Mouse (Mus musculus) intestine, embryonic 14.5 days (tissue): ENCODE measurements around the gene 9130019O22Rik. TPM values are rescaled to one million over a fixed set of nuclear protein-coding genes. Genes with fewer than 3 reads are reported as not detected.
"Not testable (repeated sequence)": the region's sequence is repeated elsewhere in the genome, so short reads cannot be mapped to it uniquely, and the experiment has no call there.

Source experiments
- ATAC-seq: fragments of 200-750 bp; cut with Nextera tagmentation; replicated peaks from 2 replicates; pipeline ENCODE4 v1.8.0; 2017; ENCODE audit warnings: low read depth, moderate number of reproducible peaks, moderate TSS enrichment, moderate library complexity; ENCODE audit not compliant: low FRiP score, low TSS enrichment
- DNase-seq: peaks from one replicate; pipeline ENCODE4 v3.0.0-alpha.2; 2018; ENCODE audit warnings: low spot score
- H3K27ac ChIP-seq: fragments of 300-500 bp; sonication (generic); 2 replicates; pipeline ENCODE4 v1.5.1; 2014; ENCODE audit warnings: low read depth, mild to moderate bottlenecking, control low read depth
- H3K27me3 ChIP-seq: fragments of 300-500 bp; sonication (generic); replicated peaks from 2 replicates; pipeline ENCODE4 v1.6.1; 2014; ENCODE audit warnings: low read length, control low read depth; ENCODE audit not compliant: control insufficient read depth, insufficient read depth
- H3K36me3 ChIP-seq: fragments of 300-500 bp; sonication (generic); 2 replicates; pipeline ENCODE4 v1.6.1; 2014; ENCODE audit warnings: low read length, control low read depth; ENCODE audit not compliant: control insufficient read depth, insufficient read depth
- H3K4me1 ChIP-seq: fragments of 300-500 bp; sonication (generic); replicated peaks from 2 replicates; pipeline ENCODE4 v1.6.1; 2014; ENCODE audit warnings: low read length, control low read depth, mixed read lengths; ENCODE audit not compliant: control insufficient read depth, insufficient read depth
- H3K4me2 ChIP-seq: fragments of 300-500 bp; sonication (generic); 2 replicates; pipeline ENCODE4 v1.6.1; 2014; ENCODE audit warnings: low read length
- H3K4me3 ChIP-seq: fragments of 300-500 bp; sonication (generic); 2 replicates; pipeline ENCODE4 v1.5.1; 2014; ENCODE audit warnings: low read depth, low read length, control low read depth, mixed read lengths
- H3K9ac ChIP-seq: fragments of 300-500 bp; sonication (generic); 2 replicates; pipeline ENCODE4 v1.6.1; 2014; ENCODE audit warnings: mild to moderate bottlenecking, low read length
- H3K9me3 ChIP-seq: fragments of 300-500 bp; sonication (generic); 2 replicates; pipeline ENCODE4 v1.6.1; 2016; ENCODE audit warnings: low read length, control low read depth; ENCODE audit not compliant: control insufficient read depth
- WGBS: fragments of 180-500 bp; shearing (Covaris S2); extraction: QIAGEN DNeasy Blood & Tissue Kit; methylation state at CpG from one replicate; pipeline ENCODE4 v1.1.7; 2014; 5-methylcytosine and 5-hydroxymethylcytosine counted together
- polyA plus RNA-seq: library from polyadenylated mRNA; unstranded; fragments of >200 nt; fragmentation: Nextera tagmentation; extraction: Ambion mirVana; gene quantifications from 2 replicates; pipeline ENCODE4 v1.2.1, GENCODE M21; 2014

The 9130019O22Rik gene
- polyA plus RNA-seq, 1 experiment from 2014 or later: 7.4 TPM

- not testable (repeated sequence) for H3K9me3 ChIP-seq, H3K27ac ChIP-seq, ATAC-seq, H3K9ac ChIP-seq, DNase-seq, H3K4me2 ChIP-seq, H3K4me1 ChIP-seq, H3K4me3 ChIP-seq, H3K27me3 ChIP-seq
- peaks cover 24% of the 10 kb centered on the region for H3K36me3 ChIP-seq
- 86% methylated on average over 6 of the region's 6 CpGs for WGBS
These were observed 45.1 kb downstream of the 9130019O22Rik start for GRCm38 (mm10) chr7:127341861-127342260.

DNA sequence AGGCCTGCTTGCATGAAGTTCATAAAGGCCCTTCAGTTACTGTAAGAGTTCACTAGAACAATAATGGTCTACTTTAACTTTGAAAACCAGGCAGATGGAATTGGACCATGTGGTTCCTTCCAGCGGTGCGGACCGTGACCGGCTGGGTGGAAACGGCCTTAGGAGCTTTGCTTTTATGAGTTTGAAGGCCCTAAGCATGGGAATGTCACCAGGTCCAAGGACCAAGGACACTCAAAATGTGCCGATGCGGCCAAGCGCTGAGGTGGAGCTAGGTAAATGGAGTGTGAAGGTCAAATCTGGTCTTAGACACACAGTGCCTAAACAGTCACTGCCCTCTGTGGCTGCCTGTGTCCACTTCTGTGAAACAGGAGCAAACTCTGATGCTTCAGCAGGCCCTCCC is 45.6 kb downstream of the 9130019O22Rik start:
- no peak overlapping the region for H3K9ac ChIP-seq
- no peaks in the 10 kb centered on the region for H3K27me3 ChIP-seq
- no peak overlapping the region for H3K4me2 ChIP-seq
- peaks cover 24% of the 10 kb centered on the region for H3K36me3 ChIP-seq
- no peaks in the 10 kb centered on the region for H3K9me3 ChIP-seq
- DNase-seq (no peak), ATAC-seq (no peak)
- H3K4me3 ChIP-seq: no peak overlapping the region
- H3K27ac ChIP-seq: no peak overlapping the region
- peaks cover 5% of the 10 kb centered on the region for H3K4me1 ChIP-seq
- 92% methylated on average over 8 of the region's 8 CpGs for WGBS

- Histone ChIP-seq H3K4me2 (no peak overlapping the region), H3K4me1 (no peaks in the 10 kb centered on the region), H3K27ac (no peak overlapping the region), H3K4me3 (no peak overlapping the region), H3K36me3 (peaks cover 10% of the 10 kb centered on the region), H3K27me3 (no peaks in the 10 kb centered on the region), H3K9ac (no peak overlapping the region), H3K9me3 (no peaks in the 10 kb centered on the region)
- WGBS: 63% methylated on average over 4 of the region's 4 CpGs
- no peak for DNase-seq
- ATAC-seq: no peak
These were observed 49.3 kb downstream of the 9130019O22Rik start for GRCm38 (mm10) chr7:127337636-127338035.

DNA sequence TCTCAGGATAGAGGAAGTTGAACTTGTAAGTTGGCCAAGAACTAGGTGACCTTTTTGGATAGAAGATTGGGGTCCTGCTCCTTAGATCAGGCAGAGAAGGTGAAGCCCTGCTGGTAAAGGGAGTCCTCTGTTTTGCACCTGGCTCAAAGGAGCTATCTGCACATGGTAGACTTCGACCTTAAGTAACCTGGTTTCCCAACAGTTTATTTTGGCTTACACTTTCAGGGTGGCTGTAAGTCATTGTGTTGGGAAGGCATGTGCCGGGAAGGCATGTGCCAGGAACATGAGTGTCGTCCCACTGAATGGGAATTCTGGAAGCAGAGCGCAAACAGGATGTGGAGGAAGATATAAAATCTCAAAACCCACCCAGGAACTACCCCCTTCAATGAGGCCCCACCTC is 51.4 kb downstream of the 9130019O22Rik start:
- Histone ChIP-seq H3K4me2 (no peak overlapping the region), H3K4me1 (no peaks in the 10 kb centered on the region), H3K9ac (no peak overlapping the region), H3K36me3 (no peaks in the 10 kb centered on the region), H3K9me3 (no peaks in the 10 kb centered on the region), H3K27ac (no peak overlapping the region), H3K4me3 (no peak overlapping the region), H3K27me3 (no peaks in the 10 kb centered on the region)
- WGBS: 80% methylated on average over 4 of the region's 4 CpGs
- ATAC-seq (no peak), DNase-seq (no peak)

- Histone ChIP-seq H3K27ac (no peak overlapping the region), H3K36me3 (no peaks in the 10 kb centered on the region), H3K27me3 (no peaks in the 10 kb centered on the region), H3K4me3 (no peak overlapping the region), H3K4me2 (no peak overlapping the region), H3K9me3 (no peaks in the 10 kb centered on the region), H3K4me1 (no peaks in the 10 kb centered on the region), H3K9ac (no peak overlapping the region)
- ATAC-seq (no peak), DNase-seq (no peak)
- WGBS: 81% methylated on average over 6 of the region's 6 CpGs
These were observed 53.7 kb downstream of the 9130019O22Rik start for GRCm38 (mm10) chr7:127333240-127333639.

Other genes with a start within 250 kb of the 9130019O22Rik start
- gene Spn, start 249.3 kb downstream of the 9130019O22Rik start, polyA plus RNA-seq: 0.22 and 0.39 TPM in 2 replicates
- gene Cd2bp2, start 191.1 kb downstream of the 9130019O22Rik start, polyA plus RNA-seq: 44.4 and 46.9 TPM in 2 replicates
- 21.3 and 21.4 TPM in 2 replicates for gene Tbc1d10b, start 178.7 kb downstream of the 9130019O22Rik start, polyA plus RNA-seq
- gene Mylpf, start 178.3 kb downstream of the 9130019O22Rik start, polyA plus RNA-seq: 10.8 and 12.9 TPM in 2 replicates
- gene Zfp553, start 154.1 kb downstream of the 9130019O22Rik start, polyA plus RNA-seq: 16.8 and 18.5 TPM in 2 replicates
- gene Sept1, start 154.0 kb downstream of the 9130019O22Rik start, polyA plus RNA-seq: 12.9 and 14.4 TPM in 2 replicates
- 47.6 and 52.2 TPM in 2 replicates for gene Zfp771, start 142.9 kb downstream of the 9130019O22Rik start, polyA plus RNA-seq
- gene Dctpp1, start 126.5 kb downstream of the 9130019O22Rik start, polyA plus RNA-seq: 280 and 305 TPM in 2 replicates
- 153 and 183 TPM in 2 replicates for gene Sephs2, start 113.1 kb downstream of the 9130019O22Rik start, polyA plus RNA-seq
- 1.6 and 2.1 TPM in 2 replicates for gene Itgal, start 90.9 kb downstream of the 9130019O22Rik start, polyA plus RNA-seq
- 4.2 and 4.5 TPM in 2 replicates for gene Zfp768, start 41.6 kb downstream of the 9130019O22Rik start, polyA plus RNA-seq
- gene Zfp747, start 11.1 kb downstream of the 9130019O22Rik start, polyA plus RNA-seq: 9.8 and 11.3 TPM in 2 replicates
- gene E430018J23Rik, start 6.5 kb upstream of the 9130019O22Rik start, polyA plus RNA-seq: 9.2 and 9.7 TPM in 2 replicates
- 9.6 and 10.6 TPM in 2 replicates for gene Zfp764, start 19.7 kb upstream of the 9130019O22Rik start, polyA plus RNA-seq
- 24.1 and 25.2 TPM in 2 replicates for gene Zfp688, start 34.9 kb upstream of the 9130019O22Rik start, polyA plus RNA-seq
- 6.7 and 7.6 TPM in 2 replicates for gene Zfp689, start 62.0 kb upstream of the 9130019O22Rik start, polyA plus RNA-seq
- 43.4 and 45.6 TPM in 2 replicates for gene Prr14, start 72.4 kb upstream of the 9130019O22Rik start, polyA plus RNA-seq
- gene Fbrs, start 92.0 kb upstream of the 9130019O22Rik start, polyA plus RNA-seq: 11.4 and 13.9 TPM in 2 replicates
- gene Srcap, start 124.8 kb upstream of the 9130019O22Rik start, polyA plus RNA-seq: 49.4 and 51.8 TPM in 2 replicates
- gene Gm42715, start 132.4 kb upstream of the 9130019O22Rik start, polyA plus RNA-seq: 18.8 and 19.8 TPM in 2 replicates
- 7.5 and 8.1 TPM in 2 replicates for gene Tmem265, start 174.2 kb upstream of the 9130019O22Rik start, polyA plus RNA-seq
- gene Phkg2, start 186.2 kb upstream of the 9130019O22Rik start, polyA plus RNA-seq: 42.0 and 49.4 TPM in 2 replicates
- gene Ccdc189, start 201.4 kb upstream of the 9130019O22Rik start, polyA plus RNA-seq: 6.9 and 7.7 TPM in 2 replicates
- 36.3 and 38.8 TPM in 2 replicates for gene Rnf40, start 201.6 kb upstream of the 9130019O22Rik start, polyA plus RNA-seq
- gene Zfp629, start 228.6 kb upstream of the 9130019O22Rik start, polyA plus RNA-seq: 12.9 and 16.7 TPM in 2 replicates